Mouse (Mus musculus): Measurements from ENCODE around the gene Zeb2. TPM values are rescaled to one million over a fixed set of nuclear protein-coding genes. Genes with fewer than 3 reads are reported as not detected.

Zeb2 gene
- polyA plus RNA-seq, 1 experiment from 2014 or later, result 63.3 TPM

Small RNA genes within 50 kb of the gene (microRNA-seq; reads per million reads assigned to microRNA genes)
- 0.97 reads per million for gene Mir5129

Other genes starting within 250 kb of the Zeb2 start
- gene Gtdc1, start 189.7 kb downstream of the Zeb2 start, polyA plus RNA-seq (2016; fragmentation: Nextera tagmentation; extraction: Ambion mirVana), result 18.6 and 19.2 TPM in 2 replicates

All from forebrain, embryonic 12.5 days (tissue).